Mouse (Mus musculus): ENCODE results near the gene Bcl9. TPM values are rescaled to one million over a fixed set of nuclear protein-coding genes. Genes with fewer than 3 reads are reported as not detected.

Bcl9 gene
- polyA plus RNA-seq, 1 experiment = 8.3 TPM

GRCm38 (mm10) chr3:97232328-97232727, 65.4 kb downstream of the Bcl9 start:
- no peak for DNase-seq (ENCODE audit: low read depth)

GRCm38 (mm10) chr3:97231857-97232256, 65.9 kb downstream of the Bcl9 start:
- DNase-seq (ENCODE audit: low read depth) = no peak

GRCm38 (mm10) chr3:97230631-97231404, 66.9 kb downstream of the Bcl9 start:
- DNase-seq (ENCODE audit: low read depth) = no peak

- DNase-seq (ENCODE audit: low read depth) = no peak
Observed at GRCm38 (mm10) chr3:97228457-97228856, 69.3 kb downstream of the Bcl9 start.

- DNase-seq (ENCODE audit: low read depth) = no peak
Observed at GRCm38 (mm10) chr3:97228020-97228419, 69.7 kb downstream of the Bcl9 start.

GRCm38 (mm10) chr3:97227259-97228005, 70.3 kb downstream of the Bcl9 start:
- DNase-seq (ENCODE audit: low read depth) = no peak

- DNase-seq (ENCODE audit: low read depth) = no peak
Observed at GRCm38 (mm10) chr3:97226719-97227118, 71.0 kb downstream of the Bcl9 start.

GRCm38 (mm10) chr3:97225231-97225630, 72.5 kb downstream of the Bcl9 start:
- DNase-seq (ENCODE audit: low read depth) = no peak

- DNase-seq (ENCODE audit: low read depth) = no peak
Observed at GRCm38 (mm10) chr3:97223261-97223660, 74.5 kb downstream of the Bcl9 start.

- DNase-seq (ENCODE audit: low read depth) = no peak
Observed at GRCm38 (mm10) chr3:97215526-97215925, 82.2 kb downstream of the Bcl9 start.

- DNase-seq (ENCODE audit: low read depth) = no peak
Observed at GRCm38 (mm10) chr3:97214439-97214838, 83.3 kb downstream of the Bcl9 start.

GRCm38 (mm10) chr3:97213871-97214270, 83.8 kb downstream of the Bcl9 start:
- DNase-seq (ENCODE audit: low read depth) = no peak

GRCm38 (mm10) chr3:97211177-97211576, 86.5 kb downstream of the Bcl9 start:
- DNase-seq (ENCODE audit: low read depth) = no peak

DNA sequence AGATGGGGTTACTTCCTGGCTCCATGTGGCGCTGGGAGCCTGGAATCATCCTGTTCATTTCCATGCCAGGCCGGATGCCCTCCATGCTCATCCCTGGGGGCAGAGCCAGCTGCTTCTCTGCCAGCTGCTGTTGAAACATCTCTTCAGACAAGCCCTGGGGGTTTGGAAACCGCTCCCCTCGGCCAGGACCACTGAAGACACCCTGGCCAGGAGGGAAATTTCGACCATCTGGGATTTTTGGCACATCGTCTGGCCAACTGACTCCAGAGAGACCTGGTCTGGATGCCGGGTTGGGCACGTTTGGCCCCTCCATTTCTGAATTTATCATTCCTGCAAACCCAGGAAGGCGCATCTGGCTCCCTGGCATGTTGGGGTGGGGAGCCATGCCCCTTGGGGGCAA, 88.4 kb downstream of the Bcl9 start:
- no peak for DNase-seq (ENCODE audit: low read depth)

DNA sequence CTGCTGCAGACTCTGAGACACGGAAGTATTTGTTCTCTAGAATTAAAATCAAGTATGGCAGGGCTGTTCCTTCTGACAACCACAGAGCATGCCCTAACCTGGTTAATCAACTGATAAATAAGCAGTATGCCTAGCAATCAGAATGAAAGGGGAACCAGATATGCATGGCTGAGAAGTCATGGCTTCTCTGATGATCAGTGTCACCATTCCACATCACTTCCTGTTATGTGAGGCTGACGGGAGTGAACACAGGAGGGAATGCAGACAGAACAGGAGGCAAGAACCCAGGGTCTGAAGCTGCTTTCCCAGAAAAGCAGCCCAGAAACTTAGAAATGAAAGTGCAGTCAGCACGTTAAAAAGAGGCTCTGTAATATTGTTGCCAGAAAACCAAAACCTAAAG, 91.2 kb downstream of the Bcl9 start:
- no peak for DNase-seq (ENCODE audit: low read depth)

DNA sequence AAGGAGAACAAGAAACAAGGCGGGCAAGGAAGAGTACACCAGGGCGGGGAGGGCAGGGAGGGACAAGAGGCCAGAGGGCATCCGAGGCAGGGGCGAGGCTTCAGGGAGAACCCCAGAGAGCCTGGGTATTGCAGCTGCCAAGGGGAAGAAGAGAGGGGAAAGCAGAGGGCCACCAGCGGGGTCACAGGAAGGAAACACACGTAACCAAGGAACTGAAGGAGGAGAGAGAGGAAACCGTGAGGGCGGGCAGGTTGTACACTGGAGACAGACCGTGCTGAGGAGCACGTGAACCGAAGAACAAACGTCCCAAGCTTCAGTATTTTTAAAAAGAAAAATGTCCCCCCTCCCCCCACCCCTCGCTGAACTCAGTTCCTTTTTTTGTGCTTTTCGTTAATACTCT, 93.8 kb downstream of the Bcl9 start:
- no peak for DNase-seq (ENCODE audit: low read depth)

- no peak for DNase-seq (ENCODE audit: low read depth)
Observed at GRCm38 (mm10) chr3:97201943-97202342, 95.8 kb downstream of the Bcl9 start.

- DNase-seq (ENCODE audit: low read depth) = no peak
Observed at GRCm38 (mm10) chr3:97199261-97199660, 98.5 kb downstream of the Bcl9 start.

GRCm38 (mm10) chr3:97196571-97196970, 101.1 kb downstream of the Bcl9 start:
- no peak for DNase-seq (ENCODE audit: low read depth)

DNA sequence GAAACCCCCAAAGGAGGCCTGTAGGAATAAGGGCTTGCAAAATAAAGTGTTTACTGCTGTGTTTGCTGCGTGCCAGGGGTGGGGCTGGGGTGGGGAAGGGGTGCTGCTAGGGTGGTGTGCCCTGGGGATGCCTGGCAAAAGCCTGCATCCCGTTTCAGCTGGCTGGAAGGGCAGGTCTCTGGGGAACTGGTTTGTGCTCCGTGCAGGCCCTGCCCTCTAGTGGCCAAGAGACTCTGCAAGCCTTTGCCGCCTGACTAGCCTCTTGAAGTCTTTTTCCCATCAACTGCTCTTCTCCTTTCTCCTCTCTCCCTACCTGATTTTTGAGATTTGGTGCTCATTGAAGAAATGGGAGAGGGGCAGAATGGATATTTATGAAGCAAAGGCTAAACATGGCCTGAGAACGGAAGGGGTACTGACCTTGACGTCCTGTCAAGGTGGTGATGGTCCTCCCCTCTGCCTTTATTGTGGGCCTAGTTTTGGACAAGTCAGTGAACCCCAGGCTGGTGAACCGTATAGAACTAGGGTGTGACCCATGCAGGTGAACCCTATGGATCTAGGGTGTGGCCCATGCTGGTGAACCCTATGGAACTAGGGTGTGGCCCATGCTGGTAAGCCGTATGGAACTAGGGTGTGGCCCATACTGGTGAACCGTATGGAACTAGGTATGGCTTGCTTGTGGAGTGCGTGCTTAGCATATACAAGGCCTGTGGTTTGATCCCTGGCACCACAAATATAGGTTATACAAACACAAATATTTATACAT, 112.4 kb downstream of the Bcl9 start:
- no peak for DNase-seq (ENCODE audit: low read depth)

DNA sequence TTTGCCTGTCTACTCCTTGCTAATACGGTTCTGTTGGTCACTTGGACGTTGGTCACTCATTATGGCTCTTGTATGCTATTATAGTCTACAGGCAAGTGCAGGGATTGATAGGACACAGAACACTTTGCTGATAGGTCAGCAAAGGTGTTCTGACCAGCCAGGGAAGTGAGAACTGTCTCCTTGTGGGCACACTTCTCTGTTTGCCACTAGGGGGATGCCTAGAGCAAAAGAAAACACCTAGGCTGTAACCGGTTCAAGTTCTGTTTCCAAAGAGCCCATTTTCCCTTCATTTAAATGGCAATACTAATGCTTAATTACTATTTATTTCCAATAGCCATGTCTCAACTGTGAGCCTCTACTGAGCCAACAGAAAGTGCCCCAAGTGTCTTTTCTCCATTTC, 113.9 kb downstream of the Bcl9 start:
- no peak for DNase-seq (ENCODE audit: low read depth)

DNA sequence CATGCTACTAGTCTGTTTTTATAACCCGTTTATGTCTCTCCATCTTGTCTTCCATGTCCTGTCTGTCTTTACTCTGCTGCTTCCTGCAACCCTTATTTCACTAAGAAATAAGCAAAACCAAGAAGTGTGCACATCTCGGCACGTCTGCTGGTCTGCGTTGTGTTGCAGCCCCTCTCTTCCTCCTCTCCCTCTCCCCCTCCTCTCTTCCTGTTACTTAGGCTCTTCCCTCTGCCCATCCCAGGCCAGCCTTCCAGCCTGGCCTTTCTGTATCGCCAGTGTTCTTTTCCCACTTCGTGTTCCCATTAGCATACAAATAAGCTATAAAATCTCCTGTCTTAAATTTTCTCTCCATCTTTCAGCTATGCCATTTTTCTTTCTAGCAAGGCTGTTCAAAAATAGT, 117.2 kb downstream of the Bcl9 start:
- no peak for DNase-seq (ENCODE audit: low read depth)

DNA sequence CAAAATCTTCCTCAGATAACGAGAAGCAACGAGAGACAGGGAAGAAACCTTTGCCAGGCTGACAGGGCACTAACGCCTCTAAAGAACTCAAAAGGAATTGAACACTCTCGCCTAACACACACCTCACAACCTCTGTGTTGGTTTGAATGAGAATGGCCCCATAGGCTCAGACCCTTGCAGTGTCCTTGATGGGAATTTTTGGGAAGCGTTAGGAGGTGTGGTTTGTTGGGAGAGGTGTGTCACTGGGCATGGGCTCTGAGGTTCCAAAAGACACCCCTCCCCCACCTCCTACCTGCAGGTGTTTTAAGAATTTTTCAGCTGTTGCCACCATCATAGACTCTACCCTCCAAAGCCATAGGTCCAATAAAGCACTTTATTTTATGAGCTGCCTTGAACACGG, 118.8 kb downstream of the Bcl9 start:
- DNase-seq (ENCODE audit: low read depth) = no peak

Data from gonadal fat pad, adult 2 months (tissue).